Mouse (Mus musculus): ENCODE results near the gene Ppp1r21. TPM values are rescaled to one million over a fixed set of nuclear protein-coding genes. Genes with fewer than 3 reads are reported as not detected.

Ppp1r21 gene
- polyA plus RNA-seq, 1 experiment: 22.7 TPM

DNA sequence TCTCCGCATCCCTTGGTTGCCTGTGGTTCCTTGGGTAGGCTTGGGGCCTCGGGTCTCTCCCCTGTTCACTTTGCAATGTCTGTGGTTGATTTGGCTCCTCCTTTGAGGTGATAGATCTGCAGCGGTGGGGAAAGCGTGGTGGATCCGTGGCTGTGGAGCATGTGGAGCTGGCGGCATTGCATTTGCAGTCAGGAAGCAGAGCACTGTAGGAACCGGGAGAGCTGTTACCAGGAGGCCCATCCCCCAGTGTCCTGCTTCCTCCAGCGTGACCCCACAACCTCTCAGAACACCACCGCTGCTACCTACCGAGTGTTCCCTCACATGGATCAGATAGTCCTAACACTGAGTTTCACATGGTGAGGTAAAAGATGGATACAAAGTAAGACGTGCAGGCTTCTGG lies 40.9 kb downstream of the Ppp1r21 start:
- Histone ChIP-seq H3K4me3 (ENCODE audit: low read depth, low read length) (peak overlapping the region; percentile 46; the same call in 1 of the 2 replicates), H3K36me3 (ENCODE audit: control insufficient read depth, insufficient read depth, low read length, poor library complexity, severe bottlenecking) (0 out of 2 replicates have a peak, but pooled peaks cover 6% of the 10 kb centered on the region), H3K27me3 (ENCODE audit: control insufficient read depth, insufficient read depth, low read length, poor library complexity, severe bottlenecking) (no peaks in the 10 kb centered on the region), H3K9ac (ENCODE audit: low read depth, poor library complexity, severe bottlenecking) (no peak overlapping the region), H3K9me3 (replicated peaks; ENCODE audit: control insufficient read depth, insufficient read depth, low read length, poor library complexity, severe bottlenecking) (no peaks in the 10 kb centered on the region), H3K4me1 (ENCODE audit: control insufficient read depth, insufficient read depth, low read length) (no peaks in the 10 kb centered on the region), H3K27ac (ENCODE audit: insufficient read depth, low read length) (no peak overlapping the region)
- TF ChIP-seq POLR2A (IDR thresholded peaks at IDR 0.05; ENCODE audit: insufficient read depth, low read length): no peak
- TF ChIP-seq CTCF (IDR thresholded peaks at IDR 0.05; ENCODE audit: low read depth, low read length): no peak
- TF ChIP-seq EP300 (IDR thresholded peaks at IDR 0.05; ENCODE audit: insufficient read depth, low read depth, low read length): no peak

DNA sequence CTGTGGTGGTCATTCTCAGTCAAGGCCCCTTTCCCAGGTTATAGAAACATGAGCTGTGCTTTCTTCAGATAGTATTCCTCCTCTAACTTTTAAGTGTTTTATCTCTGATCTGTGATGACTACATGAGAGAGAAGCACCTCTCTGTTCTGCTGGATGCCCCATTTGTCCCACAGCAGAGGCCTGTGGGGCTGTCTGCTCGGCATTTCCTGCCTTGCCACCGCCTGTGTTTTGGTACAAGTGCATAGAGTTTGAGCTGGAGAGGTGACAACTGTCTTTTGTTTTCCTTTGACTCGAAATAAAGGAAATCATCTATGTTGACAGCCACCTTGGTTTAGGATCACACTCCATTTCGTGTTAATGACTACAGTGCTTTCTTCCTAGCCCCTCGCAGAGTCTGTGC lies 44.9 kb downstream of the Ppp1r21 start:
- no peak for TF ChIP-seq CTCF (IDR thresholded peaks at IDR 0.05; ENCODE audit: low read depth, low read length)
- TF ChIP-seq POLR2A (IDR thresholded peaks at IDR 0.05; ENCODE audit: insufficient read depth, low read length): no peak
- no peak for TF ChIP-seq EP300 (IDR thresholded peaks at IDR 0.05; ENCODE audit: insufficient read depth, low read depth, low read length)
- H3K27ac ChIP-seq (ENCODE audit: insufficient read depth, low read length): no peak overlapping the region
- no peak overlapping the region for H3K9ac ChIP-seq (ENCODE audit: low read depth, poor library complexity, severe bottlenecking)
- no peaks in the 10 kb centered on the region for H3K27me3 ChIP-seq (ENCODE audit: control insufficient read depth, insufficient read depth, low read length, poor library complexity, severe bottlenecking)
- H3K36me3 ChIP-seq (ENCODE audit: control insufficient read depth, insufficient read depth, low read length, poor library complexity, severe bottlenecking): 0 out of 2 replicates have a peak, but pooled peaks cover 4% of the 10 kb centered on the region
- no peak overlapping the region for H3K4me3 ChIP-seq (ENCODE audit: low read depth, low read length)
- no peaks in the 10 kb centered on the region for H3K4me1 ChIP-seq (ENCODE audit: control insufficient read depth, insufficient read depth, low read length)
- no peaks in the 10 kb centered on the region for H3K9me3 ChIP-seq (replicated peaks; ENCODE audit: control insufficient read depth, insufficient read depth, low read length, poor library complexity, severe bottlenecking)

DNA sequence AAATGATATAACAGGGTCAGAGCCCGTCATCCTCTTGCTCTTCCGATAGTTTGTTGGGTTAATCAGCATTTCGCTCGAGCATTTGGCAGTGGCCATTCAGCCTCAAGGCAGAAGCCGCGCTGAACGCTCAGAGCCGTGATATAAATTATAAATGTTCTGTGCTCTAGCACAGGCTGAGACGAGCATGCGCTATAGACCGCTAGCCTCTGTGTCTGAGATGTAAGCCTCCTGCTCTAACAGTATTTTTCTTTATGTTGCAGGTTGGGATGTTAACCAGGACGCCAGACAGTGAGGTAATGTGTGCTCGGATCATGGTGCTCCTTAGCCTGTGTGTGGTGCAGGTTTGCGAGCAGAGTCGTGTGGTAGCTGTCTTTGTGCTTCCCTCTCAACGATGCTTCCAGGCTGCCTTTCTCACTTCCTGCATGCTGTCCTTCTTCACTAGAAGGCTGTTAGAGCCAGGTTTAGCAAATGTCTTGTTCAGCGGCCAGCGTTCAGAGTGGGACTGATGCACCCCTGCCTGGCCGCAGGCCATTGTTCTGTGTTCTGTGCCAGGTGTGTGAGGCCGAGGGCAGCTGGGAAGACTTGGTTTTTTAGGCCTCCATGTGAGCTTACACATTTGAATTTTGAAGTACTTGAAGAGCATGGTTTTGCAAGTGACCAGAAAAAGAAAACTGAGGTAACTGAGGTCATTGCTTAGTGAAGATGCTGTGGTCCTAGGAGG lies 48.8 kb downstream of the Ppp1r21 start:
- Histone ChIP-seq H3K9me3 (replicated peaks; ENCODE audit: control insufficient read depth, insufficient read depth, low read length, poor library complexity, severe bottlenecking) (no peaks in the 10 kb centered on the region), H3K4me1 (ENCODE audit: control insufficient read depth, insufficient read depth, low read length) (no peaks in the 10 kb centered on the region), H3K4me3 (ENCODE audit: low read depth, low read length) (no peak overlapping the region), H3K9ac (ENCODE audit: low read depth, poor library complexity, severe bottlenecking) (no peak overlapping the region), H3K36me3 (ENCODE audit: control insufficient read depth, insufficient read depth, low read length, poor library complexity, severe bottlenecking) (0 out of 2 replicates have a peak, but pooled peaks cover 2% of the 10 kb centered on the region), H3K27me3 (ENCODE audit: control insufficient read depth, insufficient read depth, low read length, poor library complexity, severe bottlenecking) (no peaks in the 10 kb centered on the region), H3K27ac (ENCODE audit: insufficient read depth, low read length) (no peak overlapping the region)
- TF ChIP-seq POLR2A (IDR thresholded peaks at IDR 0.05; ENCODE audit: insufficient read depth, low read length) (no peak), EP300 (IDR thresholded peaks at IDR 0.05; ENCODE audit: insufficient read depth, low read depth, low read length) (no peak), CTCF (IDR thresholded peaks at IDR 0.05; ENCODE audit: low read depth, low read length) (no peak)

DNA sequence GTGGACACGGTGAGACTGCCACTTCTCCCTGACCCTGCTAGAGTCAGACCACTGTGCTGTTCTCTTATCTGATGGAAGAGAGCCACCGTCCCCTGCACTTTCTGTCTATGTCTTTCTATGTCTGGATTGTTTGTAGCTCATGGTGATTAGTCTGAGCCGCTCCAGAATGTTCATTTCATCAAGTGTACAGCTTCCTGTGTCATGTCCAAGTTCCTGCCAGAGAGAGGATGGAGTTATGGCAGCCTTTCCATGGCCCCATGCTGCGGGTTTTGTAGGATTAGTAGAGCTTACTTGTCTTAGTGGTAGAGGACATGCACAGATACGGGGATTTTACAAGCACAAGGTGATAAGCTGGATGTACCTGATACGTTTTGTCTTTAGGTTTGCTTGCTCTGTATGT lies 50.6 kb downstream of the Ppp1r21 start:
- H3K9me3 ChIP-seq (replicated peaks; ENCODE audit: control insufficient read depth, insufficient read depth, low read length, poor library complexity, severe bottlenecking): no peaks in the 10 kb centered on the region
- no peak overlapping the region for H3K4me3 ChIP-seq (ENCODE audit: low read depth, low read length)
- no peaks in the 10 kb centered on the region for H3K4me1 ChIP-seq (ENCODE audit: control insufficient read depth, insufficient read depth, low read length)
- TF ChIP-seq CTCF (IDR thresholded peaks at IDR 0.05; ENCODE audit: low read depth, low read length) (no peak), POLR2A (IDR thresholded peaks at IDR 0.05; ENCODE audit: insufficient read depth, low read length) (no peak), EP300 (IDR thresholded peaks at IDR 0.05; ENCODE audit: insufficient read depth, low read depth, low read length) (no peak)
- H3K27ac ChIP-seq (ENCODE audit: insufficient read depth, low read length): no peak overlapping the region
- no peaks in the 10 kb centered on the region for H3K27me3 ChIP-seq (ENCODE audit: control insufficient read depth, insufficient read depth, low read length, poor library complexity, severe bottlenecking)
- H3K36me3 ChIP-seq (ENCODE audit: control insufficient read depth, insufficient read depth, low read length, poor library complexity, severe bottlenecking): 0 out of 2 replicates have a peak, but pooled peaks cover 2% of the 10 kb centered on the region
- H3K9ac ChIP-seq (ENCODE audit: low read depth, poor library complexity, severe bottlenecking): no peak overlapping the region

DNA sequence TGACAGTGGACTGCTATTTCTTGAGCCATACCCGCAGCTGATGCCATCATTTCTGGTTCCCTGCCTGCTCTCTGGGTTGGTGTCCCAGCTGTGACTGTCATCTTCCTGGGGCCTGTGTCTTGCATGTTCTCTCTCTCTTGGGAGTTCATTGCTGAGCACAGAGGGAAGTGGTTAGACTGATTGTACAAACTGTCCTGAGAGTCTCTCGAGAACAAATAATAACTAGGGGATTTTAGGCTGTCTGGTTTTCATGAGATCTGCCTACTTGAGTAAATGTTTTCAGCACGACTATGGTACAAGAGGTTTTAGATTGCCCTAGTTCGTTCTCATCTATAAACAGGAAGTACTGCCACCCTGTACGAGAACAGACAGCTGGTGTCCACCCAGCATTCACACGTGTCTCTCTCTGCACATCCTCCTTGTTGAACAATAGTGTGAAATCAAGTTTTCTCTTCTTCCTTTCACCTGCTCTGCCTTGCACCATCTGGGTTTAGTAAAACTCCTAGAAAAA lies 51.6 kb downstream of the Ppp1r21 start:
- Histone ChIP-seq H3K4me3 (ENCODE audit: low read depth, low read length) (no peak overlapping the region), H3K27me3 (ENCODE audit: control insufficient read depth, insufficient read depth, low read length, poor library complexity, severe bottlenecking) (no peaks in the 10 kb centered on the region), H3K9ac (ENCODE audit: low read depth, poor library complexity, severe bottlenecking) (no peak overlapping the region), H3K36me3 (ENCODE audit: control insufficient read depth, insufficient read depth, low read length, poor library complexity, severe bottlenecking) (0 out of 2 replicates have a peak, but pooled peaks cover 2% of the 10 kb centered on the region), H3K9me3 (replicated peaks; ENCODE audit: control insufficient read depth, insufficient read depth, low read length, poor library complexity, severe bottlenecking) (no peaks in the 10 kb centered on the region), H3K27ac (ENCODE audit: insufficient read depth, low read length) (no peak overlapping the region), H3K4me1 (ENCODE audit: control insufficient read depth, insufficient read depth, low read length) (no peaks in the 10 kb centered on the region)
- TF ChIP-seq EP300 (IDR thresholded peaks at IDR 0.05; ENCODE audit: insufficient read depth, low read depth, low read length) (no peak), CTCF (IDR thresholded peaks at IDR 0.05; ENCODE audit: low read depth, low read length) (no peak), POLR2A (IDR thresholded peaks at IDR 0.05; ENCODE audit: insufficient read depth, low read length) (no peak)

DNA sequence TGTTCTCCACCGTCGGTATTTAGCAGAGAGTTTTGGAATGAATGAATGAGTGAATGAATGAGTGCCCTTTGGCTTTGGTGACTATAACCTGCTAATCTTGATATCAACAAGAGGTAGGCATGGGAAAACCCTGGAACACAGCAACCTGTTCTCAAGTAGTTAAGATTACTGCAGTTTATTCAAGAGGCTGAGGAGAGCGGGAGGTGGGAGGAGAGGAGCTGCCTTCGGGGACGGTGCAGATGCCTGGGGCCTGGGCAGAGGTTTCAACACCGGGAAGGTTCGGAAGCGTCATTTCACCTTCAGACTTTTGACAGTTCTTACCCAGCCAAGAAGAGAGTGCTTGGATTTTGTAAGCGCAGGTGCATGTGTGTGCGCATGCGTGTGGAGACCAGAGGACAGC lies 53.1 kb downstream of the Ppp1r21 start:
- no peaks in the 10 kb centered on the region for H3K36me3 ChIP-seq (ENCODE audit: control insufficient read depth, insufficient read depth, low read length, poor library complexity, severe bottlenecking)
- no peak overlapping the region for H3K4me3 ChIP-seq (ENCODE audit: low read depth, low read length)
- TF ChIP-seq POLR2A (IDR thresholded peaks at IDR 0.05; ENCODE audit: insufficient read depth, low read length) (no peak), CTCF (IDR thresholded peaks at IDR 0.05; ENCODE audit: low read depth, low read length) (no peak), EP300 (IDR thresholded peaks at IDR 0.05; ENCODE audit: insufficient read depth, low read depth, low read length) (no peak)
- H3K9me3 ChIP-seq (replicated peaks; ENCODE audit: control insufficient read depth, insufficient read depth, low read length, poor library complexity, severe bottlenecking): no peaks in the 10 kb centered on the region
- no peak overlapping the region for H3K9ac ChIP-seq (ENCODE audit: low read depth, poor library complexity, severe bottlenecking)
- H3K4me1 ChIP-seq (ENCODE audit: control insufficient read depth, insufficient read depth, low read length): no peaks in the 10 kb centered on the region
- no peaks in the 10 kb centered on the region for H3K27me3 ChIP-seq (ENCODE audit: control insufficient read depth, insufficient read depth, low read length, poor library complexity, severe bottlenecking)
- H3K27ac ChIP-seq (ENCODE audit: insufficient read depth, low read length): no peak overlapping the region
